Mouse (Mus musculus): ENCODE measurements around the gene Cpa5.

DNA sequence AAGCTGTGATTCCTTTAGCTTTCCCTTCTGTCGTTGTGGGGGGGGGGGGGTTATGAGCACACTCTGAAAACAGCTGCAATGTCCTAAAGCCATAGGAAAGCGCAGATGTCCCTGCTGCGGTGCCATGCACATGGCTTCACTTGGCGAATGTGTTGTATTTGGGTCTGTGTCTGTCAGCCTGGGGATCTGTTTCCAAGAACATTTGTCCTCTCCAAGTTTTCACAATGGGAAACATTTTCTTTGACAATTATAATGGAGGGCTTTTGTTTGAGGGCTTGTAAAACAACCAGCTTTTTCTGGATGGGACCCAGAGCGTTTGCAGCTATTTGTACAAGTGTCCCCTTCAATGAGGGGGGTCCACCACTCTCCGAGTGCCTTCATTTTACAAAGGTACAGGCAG is 3.4 kb downstream of the Cpa5 start:
- TF ChIP-seq GATA1 (IDR thresholded peaks at IDR 0.05; ENCODE audit: borderline replicate concordance, low read length) (no peak), CTCF (IDR thresholded peaks at IDR 0.05; ENCODE audit: low read depth, low read length) (no peak), POLR2AphosphoS5 (IDR thresholded peaks at IDR 0.05; ENCODE audit: insufficient replicate concordance, low read depth, low read length) (no peak)
